Comparison of ENCODE assay signal across 21 mouse cellular contexts in genomic region chr6:58849356-58849755, GRCm38 (mm10). TPM values are rescaled to one million over a fixed set of nuclear protein-coding genes. Genes with fewer than 3 reads are reported as not detected.
"Had no signal": no experiment of that assay in that cellular context is flagged by ENCODE, and none has a peak within 500 bp of the region (broad histone marks: within the 10 kb centered on the region; RNA-seq: fewer than 3 reads in every experiment).

No protein-coding gene starts in this region.

- H3K9me3 ChIP-seq: limb, embryonic 12.5 days; limb, embryonic 15.5 days; neural tube, embryonic 12.5 days; neural tube, embryonic 15.5 days had no signal

- H3K27ac ChIP-seq: limb, embryonic 12.5 days; limb, embryonic 15.5 days; liver, embryonic 14.5 days; macrophage; neural tube, embryonic 12.5 days; neural tube, embryonic 15.5 days; stomach, postnatal 0 days had no signal

- ATAC-seq: liver, postnatal 0 days; lung, postnatal 0 days had no signal

- H3K27me3 ChIP-seq: limb, embryonic 12.5 days; limb, embryonic 15.5 days; neural tube, embryonic 12.5 days; neural tube, embryonic 15.5 days had no signal

- H3K4me2 ChIP-seq: limb, embryonic 12.5 days; limb, embryonic 15.5 days; liver, embryonic 11.5 days; lung, embryonic 14.5 days; neural tube, embryonic 12.5 days; neural tube, embryonic 15.5 days had no signal

- H3K9ac ChIP-seq: limb, embryonic 12.5 days; limb, embryonic 15.5 days; liver, embryonic 14.5 days; liver, postnatal 0 days; lung, embryonic 14.5 days; neural tube, embryonic 12.5 days; neural tube, embryonic 15.5 days had no signal

- H3K36me3 ChIP-seq: limb, embryonic 12.5 days; limb, embryonic 15.5 days; neural tube, embryonic 12.5 days; neural tube, embryonic 15.5 days had no signal

- H3K4me1 ChIP-seq: limb, embryonic 12.5 days; limb, embryonic 15.5 days; neural tube, embryonic 12.5 days; neural tube, embryonic 15.5 days had no signal

- DNase-seq: kidney, postnatal 14 days; kidney, postnatal 4 days; left cerebral cortex, postnatal 4 days; liver, postnatal 0 days; lung, embryonic 14.5 days; right cerebral cortex, adult 18-20 months; right cerebral cortex, postnatal 14 days; right cerebral cortex, postnatal 4 days; thymus, adult 2 months; thymus, postnatal 14 days; thymus, postnatal 4 days had no signal

- H3K4me3 ChIP-seq: limb, embryonic 12.5 days; limb, embryonic 15.5 days; neural tube, embryonic 12.5 days; neural tube, embryonic 15.5 days had no signal

RNA-seq across cellular contexts. Expression of gene Nap1l5, which starts 57.5 kb away (rescaled TPM):
- total RNA-seq: megakaryocyte, adult 5-6 weeks had no signal
- polyA plus RNA-seq: macrophage had no signal
